Mouse (Mus musculus) limb, embryonic 14.5 days (tissue): ENCODE results near the gene Pus1. TPM values are rescaled to one million over a fixed set of nuclear protein-coding genes. Genes with fewer than 3 reads are reported as not detected.

Source experiments
- ATAC-seq: fragments of 200-750 bp; cut with Nextera tagmentation; 2 replicates; pipeline ENCODE4 v1.8.0; 2017; ENCODE audit warnings: low read depth, moderate number of reproducible peaks, moderate TSS enrichment; ENCODE audit not compliant: low FRiP score
- DNase-seq: peaks from one replicate; pipeline ENCODE4 v3.0.0-alpha.2; 2015; ENCODE audit warnings: low spot score
- H3K27ac ChIP-seq: fragments of 300-500 bp; sonication (generic); replicated peaks from 2 replicates; pipeline ENCODE4 v1.5.1; 2014; ENCODE audit warnings: low read depth, mild to moderate bottlenecking, low read length, moderate library complexity, mixed read lengths
- H3K27me3 ChIP-seq: fragments of 300-500 bp; sonication (generic); 2 replicates; pipeline ENCODE4 v1.6.1; 2014; ENCODE audit warnings: low read length, mixed read lengths; ENCODE audit not compliant: control insufficient read depth, insufficient read depth
- H3K36me3 ChIP-seq: fragments of 300-500 bp; sonication (generic); 2 replicates; pipeline ENCODE4 v1.6.1; 2014; ENCODE audit warnings: mild to moderate bottlenecking, low read length, moderate library complexity, mixed read lengths; ENCODE audit not compliant: control insufficient read depth, insufficient read depth
- H3K4me1 ChIP-seq: fragments of 300-500 bp; sonication (generic); 2 replicates; pipeline ENCODE4 v1.6.1; 2014; ENCODE audit warnings: antibody characterized with exemption, low read length, mixed read lengths; ENCODE audit not compliant: control insufficient read depth, insufficient read depth
- H3K4me2 ChIP-seq: fragments of 300-500 bp; sonication (generic); replicated peaks from 2 replicates; pipeline ENCODE4 v1.6.1; 2014; ENCODE audit warnings: low read depth, mild to moderate bottlenecking, low read length, moderate library complexity; ENCODE audit not compliant: severe bottlenecking
- H3K4me3 ChIP-seq: fragments of 300-500 bp; sonication (generic); replicated peaks from 2 replicates; pipeline ENCODE4 v1.5.1; 2014; ENCODE audit warnings: low read length
- H3K9ac ChIP-seq: fragments of 300-500 bp; sonication (generic); 2 replicates; pipeline ENCODE4 v1.6.1; 2014; ENCODE audit warnings: mild to moderate bottlenecking, low read depth, low read length, moderate library complexity; ENCODE audit not compliant: severe bottlenecking
- H3K9me3 ChIP-seq: fragments of 300-500 bp; sonication (generic); 2 replicates; pipeline ENCODE4 v1.6.1; 2016; ENCODE audit warnings: low read length; ENCODE audit not compliant: control insufficient read depth
- POLR2A ChIP-seq: fragments of 200-500 bp; IDR thresholded peaks from 2 replicates; pipeline ENCODE4 v1.8.0; 2012; ENCODE audit warnings: inconsistent platforms, mild to moderate bottlenecking, moderate library complexity, borderline replicate concordance; ENCODE audit not compliant: insufficient read depth, insufficient read length; ENCODE audit errors: extremely low read depth
- WGBS: fragments of 180-500 bp; shearing (Covaris S2); extraction: QIAGEN DNeasy Blood & Tissue Kit; methylation state at CpG from one replicate; pipeline ENCODE4 v1.1.7; 2014; 5-methylcytosine and 5-hydroxymethylcytosine counted together
- polyA plus RNA-seq, 2 experiments: library from polyadenylated mRNA; depleted of rRNA in 1 of 2; stranded (reverse) in 1 of 2; unstranded in 1 of 2; fragments of >200 nt; fragmentation: Nextera tagmentation in 1 of 2; extraction: Ambion mirVana in 1 of 2; gene quantifications; 2 replicates each; pipeline versions ENCODE4 v1.2.1 to v1.2.3; 2012 to 2014

Pus1 gene
- polyA plus RNA-seq, 2 experiments = 20.9 to 30.6 TPM

GRCm38 (mm10) chr5:110739496-110740275, 40.8 kb downstream of the Pus1 start:
- DNase-seq (no peak), ATAC-seq (no peak)
- H3K27ac ChIP-seq = no peak overlapping the region
- no peak overlapping the region for H3K4me3 ChIP-seq
- no peaks in the 10 kb centered on the region for H3K27me3 ChIP-seq
- TF ChIP-seq POLR2A = no peak
- H3K4me1 ChIP-seq = no peaks in the 10 kb centered on the region
- H3K9me3 ChIP-seq = no peaks in the 10 kb centered on the region
- WGBS = 95% methylated on average over 7 of the region's 7 CpGs
- H3K4me2 ChIP-seq = no peak overlapping the region
- peaks cover 66% of the 10 kb centered on the region for H3K36me3 ChIP-seq
- no peak overlapping the region for H3K9ac ChIP-seq

- no peak overlapping the region for H3K9ac ChIP-seq
- H3K27me3 ChIP-seq = no peaks in the 10 kb centered on the region
- H3K9me3 ChIP-seq = no peaks in the 10 kb centered on the region
- WGBS = 92% methylated on average over 1 of the region's 1 CpGs
- no peak for TF ChIP-seq POLR2A
- H3K4me3 ChIP-seq = no peak overlapping the region
- H3K4me2 ChIP-seq = no peak overlapping the region
- peaks cover 85% of the 10 kb centered on the region for H3K36me3 ChIP-seq
- no peak for DNase-seq
- H3K4me1 ChIP-seq = no peaks in the 10 kb centered on the region
- ATAC-seq = no peak
- no peak overlapping the region for H3K27ac ChIP-seq
These were observed 44.9 kb downstream of the Pus1 start for GRCm38 (mm10) chr5:110735606-110736005.

DNA sequence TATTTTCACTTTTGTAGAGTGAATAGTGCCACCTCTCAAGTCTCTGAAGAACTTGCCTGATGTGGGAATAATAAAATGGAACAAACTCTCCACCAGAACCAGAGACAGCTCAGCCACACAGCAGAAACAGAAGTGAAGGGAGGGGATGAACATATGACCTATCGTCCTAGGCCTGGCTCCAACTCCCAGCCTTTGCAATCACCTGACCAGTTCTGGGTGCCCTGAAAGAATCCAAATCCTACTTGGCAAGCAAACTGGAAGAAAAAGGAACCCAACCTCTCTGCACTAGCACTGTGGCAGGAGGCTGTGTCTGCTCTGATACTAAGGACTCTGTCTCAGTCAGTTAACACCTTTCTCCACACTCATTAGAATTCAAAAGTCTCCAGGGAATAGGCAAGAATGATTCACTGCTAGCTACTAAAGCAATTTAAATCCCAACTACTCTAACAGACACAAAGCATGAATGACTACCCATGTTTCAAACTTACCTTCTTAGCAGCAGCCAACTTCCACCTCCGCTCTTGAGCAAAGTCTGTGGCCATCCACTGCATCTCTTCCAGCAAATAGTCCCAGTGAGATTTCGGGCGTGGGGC, 47.1 kb downstream of the Pus1 start:
- DNase-seq = no peak
- H3K9me3 ChIP-seq = no peaks in the 10 kb centered on the region

GRCm38 (mm10) chr5:110731227-110731626, 49.2 kb downstream of the Pus1 start:
- Histone ChIP-seq H3K27me3 (no peaks in the 10 kb centered on the region), H3K27ac (no peak overlapping the region), H3K36me3 (peaks cover 80% of the 10 kb centered on the region), H3K4me1 (no peaks in the 10 kb centered on the region), H3K4me2 (no peak overlapping the region), H3K4me3 (no peak overlapping the region), H3K9ac (no peak overlapping the region), H3K9me3 (no peaks in the 10 kb centered on the region)
- TF ChIP-seq POLR2A = no peak
- DNase-seq (no peak), ATAC-seq (no peak)
- 89% methylated on average over 2 of the region's 2 CpGs for WGBS

More for the DNA sequence above, 47.1 kb downstream of the Pus1 start:
- Histone ChIP-seq H3K27ac (no peak overlapping the region), H3K4me3 (no peak overlapping the region), H3K4me1 (no peaks in the 10 kb centered on the region), H3K9ac (no peak overlapping the region), H3K36me3 (peaks cover 82% of the 10 kb centered on the region), H3K4me2 (no peak overlapping the region), H3K27me3 (no peaks in the 10 kb centered on the region)
- no peak for TF ChIP-seq POLR2A
- no peak for ATAC-seq
- 86% methylated on average over 4 of the region's 4 CpGs for WGBS

DNA sequence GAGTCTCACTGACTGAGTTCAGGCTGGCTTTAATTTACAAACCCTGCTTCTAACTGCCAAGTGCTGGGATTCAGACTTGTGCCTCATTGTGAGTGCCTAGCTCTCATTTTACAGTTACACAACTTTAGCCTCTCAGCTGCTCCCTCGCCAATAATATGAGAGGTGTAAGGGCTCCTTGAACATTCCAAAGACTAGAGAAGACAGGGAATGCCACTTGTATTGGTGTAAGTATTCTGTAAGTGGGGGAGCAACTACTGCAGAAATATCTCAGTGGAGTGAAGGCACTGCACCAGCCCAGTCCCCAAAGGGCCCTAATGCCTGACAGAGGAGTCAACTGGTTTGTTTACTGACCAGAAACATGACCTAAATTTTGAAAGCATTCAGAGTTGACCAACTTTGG, 52.6 kb downstream of the Pus1 start:
- H3K4me2 ChIP-seq = no peak overlapping the region
- 85% methylated on average over 1 of the region's 1 CpGs for WGBS
- H3K4me3 ChIP-seq = no peak overlapping the region
- no peaks in the 10 kb centered on the region for H3K4me1 ChIP-seq
- peaks cover 84% of the 10 kb centered on the region for H3K36me3 ChIP-seq
- H3K27ac ChIP-seq = no peak overlapping the region
- TF ChIP-seq POLR2A = no peak
- ATAC-seq = no peak
- no peaks in the 10 kb centered on the region for H3K9me3 ChIP-seq
- H3K9ac ChIP-seq = no peak overlapping the region
- no peak for DNase-seq
- no peaks in the 10 kb centered on the region for H3K27me3 ChIP-seq

Other genes with a start within 250 kb of the Pus1 start
- gene Galnt9, start 236.3 kb downstream of the Pus1 start, polyA plus RNA-seq (2012; rRNA removed) = 1.7 and 2.3 TPM in 2 replicates
- gene Galnt9, start 236.3 kb downstream of the Pus1 start, polyA plus RNA-seq (2014; fragmentation: Nextera tagmentation; extraction: Ambion mirVana) = 2.0 and 2.6 TPM in 2 replicates
- gene Noc4l, start 127.2 kb downstream of the Pus1 start, polyA plus RNA-seq (2012; rRNA removed) = 70.8 and 85.6 TPM in 2 replicates
- gene Noc4l, start 127.2 kb downstream of the Pus1 start, polyA plus RNA-seq (2014; fragmentation: Nextera tagmentation; extraction: Ambion mirVana) = 40.1 and 43.0 TPM in 2 replicates
- gene Ddx51, start 127.2 kb downstream of the Pus1 start, polyA plus RNA-seq (2012; rRNA removed) = 29.2 and 31.8 TPM in 2 replicates
- gene Ddx51, start 127.2 kb downstream of the Pus1 start, polyA plus RNA-seq (2014; fragmentation: Nextera tagmentation; extraction: Ambion mirVana) = 27.5 and 28.2 TPM in 2 replicates
- 62.2 and 65.1 TPM in 2 replicates for gene Ep400, start 9.9 kb downstream of the Pus1 start, polyA plus RNA-seq (2012; rRNA removed)
- gene Ep400, start 9.9 kb downstream of the Pus1 start, polyA plus RNA-seq (2014; fragmentation: Nextera tagmentation; extraction: Ambion mirVana) = 37.9 and 38.2 TPM in 2 replicates
- gene Ulk1, start 29.4 kb upstream of the Pus1 start, polyA plus RNA-seq (2012; rRNA removed) = 62.6 and 85.6 TPM in 2 replicates
- 28.1 and 36.9 TPM in 2 replicates for gene Ulk1, start 29.4 kb upstream of the Pus1 start, polyA plus RNA-seq (2014; fragmentation: Nextera tagmentation; extraction: Ambion mirVana)
- gene Hscb, start 59.1 kb upstream of the Pus1 start, polyA plus RNA-seq (2012; rRNA removed) = 19.2 and 19.3 TPM in 2 replicates
- gene Hscb, start 59.1 kb upstream of the Pus1 start, polyA plus RNA-seq (2014; fragmentation: Nextera tagmentation; extraction: Ambion mirVana) = 19.4 and 23.9 TPM in 2 replicates
- gene Chek2, start 59.3 kb upstream of the Pus1 start, polyA plus RNA-seq (2012; rRNA removed) = 15.2 and 18.1 TPM in 2 replicates
- gene Chek2, start 59.3 kb upstream of the Pus1 start, polyA plus RNA-seq (2014; fragmentation: Nextera tagmentation; extraction: Ambion mirVana) = 15.5 and 16.2 TPM in 2 replicates
- 16.3 and 19.7 TPM in 2 replicates for gene Ttc28, start 99.1 kb upstream of the Pus1 start, polyA plus RNA-seq (2012; rRNA removed)
- gene Ttc28, start 99.1 kb upstream of the Pus1 start, polyA plus RNA-seq (2014; fragmentation: Nextera tagmentation; extraction: Ambion mirVana) = 19.9 and 25.9 TPM in 2 replicates